Mouse (Mus musculus): ENCODE data around the gene Sema4d. TPM values are rescaled to one million over a fixed set of nuclear protein-coding genes. Genes with fewer than 3 reads are reported as not detected.
"Not testable (repeated sequence)": the region's sequence is repeated elsewhere in the genome, so short reads cannot be mapped to it uniquely, and the experiment has no call there.

The Sema4d gene
- polyA plus RNA-seq, 1 experiment from 2014 or later = 5.9 TPM

DNA sequence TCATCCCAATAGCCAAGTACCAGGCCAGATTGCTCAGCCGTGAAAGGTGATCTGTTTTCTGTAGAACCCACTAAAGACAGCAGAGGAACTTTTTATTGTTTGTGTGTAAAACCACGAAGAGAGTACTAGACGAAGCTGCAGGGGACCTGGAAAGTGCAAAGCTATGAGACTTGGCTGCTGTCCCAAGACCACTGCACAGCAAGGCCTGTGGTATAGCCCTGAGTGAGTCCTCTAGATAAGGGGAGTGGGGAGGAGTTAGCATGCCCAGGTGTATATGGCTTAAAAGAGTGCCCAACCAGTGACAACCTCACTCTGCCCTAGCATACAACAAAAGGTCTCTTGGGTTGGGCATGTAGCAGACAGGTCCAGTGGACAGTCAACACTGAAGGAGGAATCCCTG lies 104.9 kb downstream of the Sema4d start:
- peaks cover 73% of the 10 kb centered on the region for H3K36me3 ChIP-seq
- 0 out of 2 replicates have a peak, but pooled peaks cover 4% of the 10 kb centered on the region for H3K4me1 ChIP-seq (replicated peaks)
- no peak overlapping the region for H3K4me3 ChIP-seq
- H3K9me3 ChIP-seq = no peaks in the 10 kb centered on the region
- DNase-seq (ENCODE audit: low spot score) = no peak
- 52% methylated on average over 3 of the region's 3 CpGs for WGBS
- H3K27me3 ChIP-seq (ENCODE audit: insufficient read depth, poor library complexity, severe bottlenecking) = no peaks in the 10 kb centered on the region
- no peak overlapping the region for H3K27ac ChIP-seq

DNA sequence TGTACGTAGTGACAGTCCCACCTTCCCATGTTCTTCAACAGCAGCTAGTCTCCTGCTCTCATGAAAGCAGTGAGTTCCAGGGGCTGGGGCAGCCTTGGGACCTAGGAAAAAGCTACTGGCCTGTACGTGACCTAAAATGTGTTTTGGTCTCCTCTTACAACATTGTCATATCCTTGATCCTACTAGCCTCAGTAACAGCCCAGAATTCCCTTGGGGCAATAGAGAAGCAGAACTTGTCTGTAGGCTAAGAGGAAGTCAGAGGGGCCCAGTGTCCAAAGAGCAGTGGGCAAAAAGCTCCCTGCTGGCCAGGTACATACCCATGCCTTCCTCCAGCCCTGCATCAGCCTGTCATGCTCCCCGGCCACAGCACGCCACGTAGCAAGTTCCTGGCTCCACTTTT lies 106.6 kb downstream of the Sema4d start:
- H3K4me3 ChIP-seq = no peak overlapping the region
- 0 out of 2 replicates have a peak, but pooled peaks cover 4% of the 10 kb centered on the region for H3K4me1 ChIP-seq (replicated peaks)
- H3K27me3 ChIP-seq (ENCODE audit: insufficient read depth, poor library complexity, severe bottlenecking) = no peaks in the 10 kb centered on the region
- DNase-seq (ENCODE audit: low spot score) = no peak
- 92% methylated on average over 5 of the region's 5 CpGs for WGBS
- peaks cover 90% of the 10 kb centered on the region for H3K36me3 ChIP-seq
- no peak overlapping the region for H3K27ac ChIP-seq
- H3K9me3 ChIP-seq = no peaks in the 10 kb centered on the region

DNA sequence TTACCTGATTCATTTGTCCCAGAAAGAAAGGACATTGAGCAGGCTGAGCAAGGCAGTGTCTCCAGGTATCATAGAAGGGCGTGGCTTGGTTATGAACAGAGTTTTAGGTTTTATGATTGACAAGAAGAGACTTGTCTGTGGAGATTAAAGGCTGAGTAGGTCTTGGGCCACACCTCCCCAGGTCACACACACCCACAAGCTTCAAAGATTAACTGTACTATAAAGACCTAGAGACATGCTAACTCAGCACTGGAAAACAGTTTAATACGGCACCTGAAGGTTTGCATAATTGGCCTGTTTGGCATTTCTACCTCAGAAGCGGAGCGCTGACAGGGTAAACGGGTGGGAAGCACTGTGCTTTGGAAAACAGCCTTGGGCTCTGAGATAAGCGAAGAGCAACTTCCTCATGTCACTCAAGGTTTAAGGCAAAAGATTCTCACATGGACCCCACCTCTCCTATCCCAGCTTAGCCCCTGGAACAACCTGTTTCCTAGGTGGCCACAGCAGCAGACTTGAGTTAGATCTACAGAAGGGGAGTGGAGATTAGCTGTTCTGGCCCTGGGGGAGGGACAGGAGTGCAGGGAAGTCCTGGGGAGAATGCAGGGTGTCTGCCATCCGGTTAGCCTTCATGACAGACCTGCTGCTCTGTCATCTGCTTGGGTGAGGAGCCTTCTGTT lies 108.1 kb downstream of the Sema4d start:
- no peaks in the 10 kb centered on the region for H3K9me3 ChIP-seq
- H3K27me3 ChIP-seq (ENCODE audit: insufficient read depth, poor library complexity, severe bottlenecking) = no peaks in the 10 kb centered on the region
- DNase-seq (ENCODE audit: low spot score) = no peak
- H3K27ac ChIP-seq = no peak overlapping the region
- 89% methylated on average over 7 of the region's 7 CpGs for WGBS
- H3K4me3 ChIP-seq = no peak overlapping the region
- H3K4me1 ChIP-seq (replicated peaks) = 0 out of 2 replicates have a peak, but pooled peaks cover 4% of the 10 kb centered on the region
- H3K36me3 ChIP-seq = peaks cover 95% of the 10 kb centered on the region

DNA sequence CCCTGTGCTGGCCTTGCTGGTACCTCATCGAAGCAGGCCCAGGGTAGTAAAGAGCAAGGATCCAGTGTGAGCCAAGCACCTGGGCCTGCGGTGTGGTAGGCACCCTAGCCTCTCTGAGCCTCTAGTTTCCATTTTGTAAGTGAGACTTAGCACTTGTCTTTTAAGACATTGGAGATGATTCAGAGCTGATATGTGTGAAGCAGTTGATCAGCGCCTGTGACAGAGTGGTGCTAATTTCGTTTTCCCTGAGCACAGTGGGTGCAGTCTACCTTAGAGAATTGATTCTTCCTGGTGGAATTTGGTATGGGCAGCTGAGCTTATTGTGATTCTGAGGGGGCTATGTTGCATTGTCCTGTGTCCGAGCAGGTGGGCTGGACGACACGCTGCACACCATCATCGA lies 111.9 kb downstream of the Sema4d start:
- Histone ChIP-seq H3K4me3 (no peak overlapping the region), H3K36me3 (peaks cover 100% of the 10 kb centered on the region), H3K27me3 (ENCODE audit: insufficient read depth, poor library complexity, severe bottlenecking) (no peaks in the 10 kb centered on the region), H3K4me1 (replicated peaks) (no peaks in the 10 kb centered on the region), H3K9me3 (no peaks in the 10 kb centered on the region), H3K27ac (no peak overlapping the region)
- no peak for DNase-seq (ENCODE audit: low spot score)
- WGBS = 92% methylated on average over 8 of the region's 8 CpGs

DNA sequence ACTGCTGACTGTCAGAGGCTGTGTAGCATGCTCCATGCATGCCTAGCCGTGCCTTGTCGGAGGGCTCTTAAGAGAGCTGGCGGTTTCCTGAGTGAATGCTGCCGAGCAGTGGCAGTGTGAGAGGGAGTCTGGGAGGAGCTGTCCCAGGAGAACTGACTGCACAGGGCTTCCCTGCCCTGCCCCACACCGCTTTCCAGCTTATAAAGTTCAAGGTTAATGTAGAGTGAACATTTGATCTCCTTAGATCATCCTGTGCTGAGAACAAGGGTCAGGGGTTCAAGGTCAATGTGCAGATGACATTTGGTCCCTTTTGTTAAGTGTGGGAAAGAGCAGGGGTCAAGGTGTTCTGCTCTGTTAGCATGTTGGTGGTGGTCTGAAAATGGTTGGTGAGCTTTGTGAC lies 112.5 kb downstream of the Sema4d start:
- 92% methylated on average over 5 of the region's 5 CpGs for WGBS
- Histone ChIP-seq H3K27ac (no peak overlapping the region), H3K4me1 (replicated peaks) (no peaks in the 10 kb centered on the region), H3K4me3 (no peak overlapping the region), H3K36me3 (peaks cover 100% of the 10 kb centered on the region), H3K9me3 (no peaks in the 10 kb centered on the region), H3K27me3 (ENCODE audit: insufficient read depth, poor library complexity, severe bottlenecking) (no peaks in the 10 kb centered on the region)
- DNase-seq (ENCODE audit: low spot score) = no peak

DNA sequence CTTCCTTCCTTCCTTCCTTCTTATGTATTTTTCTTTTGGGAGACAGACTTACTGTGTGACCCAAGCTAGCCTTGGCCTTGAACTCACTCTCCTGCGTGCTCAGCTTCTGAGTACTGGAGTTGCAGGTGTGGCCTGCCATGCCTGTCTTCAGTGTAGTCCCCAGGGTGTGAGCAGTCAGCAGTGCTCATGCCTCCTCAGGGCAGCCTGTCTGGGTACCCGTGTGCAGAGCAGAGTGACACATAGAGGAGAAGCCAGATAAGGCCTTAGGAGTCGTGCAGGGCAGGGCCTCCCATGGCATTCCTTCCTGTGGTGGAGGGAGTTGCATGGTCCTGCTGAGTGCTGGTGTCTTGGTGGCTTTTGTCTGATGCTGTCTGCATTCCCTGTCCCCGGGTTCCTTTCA lies 114.2 kb downstream of the Sema4d start:
- 94% methylated on average over 4 of the region's 4 CpGs for WGBS
- no peak for DNase-seq (ENCODE audit: low spot score)
- no peak overlapping the region for H3K4me3 ChIP-seq
- no peaks in the 10 kb centered on the region for H3K27me3 ChIP-seq (ENCODE audit: insufficient read depth, poor library complexity, severe bottlenecking)
- H3K27ac ChIP-seq = no peak overlapping the region
- no peaks in the 10 kb centered on the region for H3K9me3 ChIP-seq
- no peaks in the 10 kb centered on the region for H3K4me1 ChIP-seq (replicated peaks)
- peaks cover 100% of the 10 kb centered on the region for H3K36me3 ChIP-seq

DNA sequence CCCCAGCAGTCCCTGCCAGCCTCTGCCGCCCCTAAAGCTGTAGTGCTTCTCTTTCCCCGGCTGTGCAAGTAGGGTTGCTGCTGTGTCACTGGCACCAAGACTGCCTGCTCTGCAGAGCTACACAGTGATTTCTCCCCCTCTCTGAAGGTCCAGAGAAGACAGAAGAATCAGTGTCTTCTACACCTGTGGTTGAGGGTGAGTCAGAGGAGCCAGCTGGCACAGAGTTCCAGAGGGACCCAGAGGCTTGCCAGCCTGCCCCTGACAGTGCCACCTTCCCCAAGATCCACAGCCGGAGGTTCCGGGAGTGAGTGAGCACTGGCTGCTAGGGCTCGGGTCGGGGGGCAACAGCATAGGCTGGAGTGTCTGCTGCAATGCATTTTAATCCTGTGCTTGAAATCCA lies 114.9 kb downstream of the Sema4d start:
- no peaks in the 10 kb centered on the region for H3K27me3 ChIP-seq (ENCODE audit: insufficient read depth, poor library complexity, severe bottlenecking)
- DNase-seq (ENCODE audit: low spot score) = no peak
- no peaks in the 10 kb centered on the region for H3K4me1 ChIP-seq (replicated peaks)
- 95% methylated on average over 6 of the region's 6 CpGs for WGBS
- H3K36me3 ChIP-seq = peaks cover 100% of the 10 kb centered on the region
- H3K9me3 ChIP-seq = no peaks in the 10 kb centered on the region
- H3K27ac ChIP-seq = no peak overlapping the region
- no peak overlapping the region for H3K4me3 ChIP-seq

DNA sequence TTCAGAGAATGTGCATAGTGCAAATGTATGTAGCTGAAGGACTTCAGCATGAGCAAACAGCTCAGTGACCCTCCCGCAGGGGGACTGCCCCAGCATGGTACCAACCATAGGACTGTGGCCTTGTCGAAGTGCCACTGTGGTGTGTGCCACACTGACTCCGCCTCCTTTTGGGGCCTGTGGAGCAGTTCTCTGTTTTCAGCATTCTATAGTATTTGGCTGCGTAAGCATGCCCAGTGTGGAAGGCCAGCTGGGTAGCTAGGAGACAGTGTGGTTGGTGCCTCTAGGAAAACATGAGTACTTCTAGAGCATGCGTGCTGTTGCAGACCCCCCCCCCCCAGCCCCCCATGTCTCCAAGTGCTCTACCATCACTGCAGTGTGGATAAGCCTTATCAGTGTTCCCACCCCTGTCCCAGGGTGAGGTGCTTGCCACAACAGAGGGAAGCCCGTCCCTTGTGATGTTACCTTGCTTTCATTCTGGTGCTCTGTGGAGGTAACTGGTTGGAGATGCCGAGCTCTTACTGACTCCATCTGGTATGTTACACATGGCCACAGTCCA lies 115.8 kb downstream of the Sema4d start:
- no peaks in the 10 kb centered on the region for H3K27me3 ChIP-seq (ENCODE audit: insufficient read depth, poor library complexity, severe bottlenecking)
- H3K4me1 ChIP-seq (replicated peaks) = no peaks in the 10 kb centered on the region
- H3K9me3 ChIP-seq = no peaks in the 10 kb centered on the region
- WGBS = 89% methylated on average over 7 of the region's 7 CpGs
- H3K27ac ChIP-seq = no peak overlapping the region
- DNase-seq (ENCODE audit: low spot score) = no peak
- H3K4me3 ChIP-seq = no peak overlapping the region
- H3K36me3 ChIP-seq = peaks cover 100% of the 10 kb centered on the region

DNA sequence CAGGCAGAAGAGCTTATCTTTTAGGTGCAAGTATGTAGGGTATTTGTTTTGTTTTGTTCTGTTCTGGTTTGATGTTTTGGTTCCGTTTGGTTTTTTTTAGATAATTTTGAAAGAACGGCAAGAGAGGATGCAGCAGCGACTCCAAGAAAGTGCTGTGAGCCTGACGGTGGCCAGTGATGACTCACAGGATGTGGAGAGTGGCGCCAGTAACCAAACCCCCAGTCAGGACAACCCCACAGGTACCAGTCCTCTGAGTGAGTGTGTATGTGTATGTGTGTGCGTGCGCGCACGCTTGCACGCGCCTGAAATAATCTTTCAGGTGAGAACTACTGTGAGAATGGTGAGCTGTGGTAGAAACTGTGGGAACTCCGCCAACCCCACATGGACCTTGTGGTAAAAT lies 116.5 kb downstream of the Sema4d start:
- H3K9me3 ChIP-seq = no peaks in the 10 kb centered on the region
- H3K27ac ChIP-seq = no peak overlapping the region
- no peaks in the 10 kb centered on the region for H3K4me1 ChIP-seq (replicated peaks)
- no peak for DNase-seq (ENCODE audit: low spot score)
- no peaks in the 10 kb centered on the region for H3K27me3 ChIP-seq (ENCODE audit: insufficient read depth, poor library complexity, severe bottlenecking)
- H3K4me3 ChIP-seq = no peak overlapping the region
- peaks cover 97% of the 10 kb centered on the region for H3K36me3 ChIP-seq
- 96% methylated on average over 12 of the region's 12 CpGs for WGBS

DNA sequence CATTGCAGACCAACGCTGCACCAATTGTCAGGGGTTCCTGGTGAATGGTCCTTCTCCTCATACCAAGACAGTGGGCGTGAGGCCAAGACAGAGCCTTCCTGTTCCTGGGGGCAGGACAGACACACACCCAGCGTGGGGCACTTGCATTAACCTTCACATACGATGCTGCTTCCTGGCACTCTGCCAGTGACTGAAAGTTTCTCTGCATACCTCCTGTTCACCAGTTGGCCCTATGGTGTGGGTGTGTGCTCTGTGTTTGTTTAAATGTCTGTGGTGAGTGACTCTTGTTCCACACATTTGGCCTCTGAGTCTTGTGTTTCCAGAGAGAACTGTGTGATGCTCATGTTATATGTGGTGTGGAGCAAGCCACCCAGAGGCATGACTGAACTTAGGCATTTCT lies 116.9 kb downstream of the Sema4d start:
- no peak overlapping the region for H3K27ac ChIP-seq
- no peak for DNase-seq (ENCODE audit: low spot score)
- WGBS = 92% methylated on average over 4 of the region's 4 CpGs
- H3K27me3 ChIP-seq (ENCODE audit: insufficient read depth, poor library complexity, severe bottlenecking) = no peaks in the 10 kb centered on the region
- peaks cover 96% of the 10 kb centered on the region for H3K36me3 ChIP-seq
- H3K9me3 ChIP-seq = no peaks in the 10 kb centered on the region
- H3K4me1 ChIP-seq (replicated peaks) = no peaks in the 10 kb centered on the region
- H3K4me3 ChIP-seq = no peak overlapping the region

DNA sequence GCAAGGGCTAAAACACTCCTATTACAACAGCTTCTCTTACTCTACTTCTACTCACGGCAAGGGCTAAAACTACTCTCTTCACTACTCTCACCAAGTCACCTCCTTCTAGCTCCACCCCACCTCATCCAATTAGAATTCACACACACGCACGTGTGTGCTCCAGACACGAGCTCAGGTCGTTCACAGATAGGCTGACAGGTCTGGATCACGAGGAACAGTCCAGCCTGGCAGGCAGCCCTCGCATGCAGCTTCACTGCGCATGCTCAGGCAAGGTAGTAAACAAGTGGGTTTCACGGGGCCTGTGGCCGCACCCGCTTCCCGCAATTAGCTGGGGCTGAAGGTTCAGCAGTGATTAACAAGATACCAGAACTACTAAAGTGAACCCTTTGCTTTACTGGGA lies 125.4 kb downstream of the Sema4d start:
- H3K27me3 ChIP-seq (ENCODE audit: insufficient read depth, poor library complexity, severe bottlenecking); DNase-seq (ENCODE audit: low spot score); H3K9me3 ChIP-seq; H3K4me3 ChIP-seq; H3K4me1 ChIP-seq (replicated peaks); H3K27ac ChIP-seq: not testable (repeated sequence)
- peaks cover 92% of the 10 kb centered on the region for H3K36me3 ChIP-seq
- 92% methylated on average over 12 of the region's 12 CpGs for WGBS

DNA sequence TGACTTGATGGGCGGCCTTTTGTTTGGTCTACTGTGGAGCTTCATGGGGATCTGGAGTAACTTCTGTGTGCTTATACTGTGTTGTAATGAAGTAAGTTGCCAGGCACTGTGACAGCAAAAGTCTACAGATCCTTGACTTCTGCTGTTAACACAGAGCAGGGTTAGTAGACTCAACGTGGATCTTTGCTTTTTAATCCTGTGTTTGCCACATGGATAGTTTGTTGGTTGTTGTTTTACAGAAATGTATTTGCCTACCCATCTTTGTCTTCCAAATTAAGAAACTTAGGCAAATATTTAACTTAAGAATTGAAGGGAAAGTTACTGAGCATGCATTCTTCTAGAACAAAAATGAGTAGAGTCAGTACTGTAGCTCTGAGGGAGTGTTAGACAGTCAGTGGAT lies 130.0 kb downstream of the Sema4d start:
- H3K36me3 ChIP-seq = peaks cover 96% of the 10 kb centered on the region
- WGBS = 89% methylated on average over 2 of the region's 2 CpGs
- DNase-seq (ENCODE audit: low spot score) = no peak
- no peaks in the 10 kb centered on the region for H3K9me3 ChIP-seq
- no peak overlapping the region for H3K27ac ChIP-seq
- H3K4me3 ChIP-seq = no peak overlapping the region
- H3K27me3 ChIP-seq (ENCODE audit: insufficient read depth, poor library complexity, severe bottlenecking) = no peaks in the 10 kb centered on the region
- no peaks in the 10 kb centered on the region for H3K4me1 ChIP-seq (replicated peaks)

DNA sequence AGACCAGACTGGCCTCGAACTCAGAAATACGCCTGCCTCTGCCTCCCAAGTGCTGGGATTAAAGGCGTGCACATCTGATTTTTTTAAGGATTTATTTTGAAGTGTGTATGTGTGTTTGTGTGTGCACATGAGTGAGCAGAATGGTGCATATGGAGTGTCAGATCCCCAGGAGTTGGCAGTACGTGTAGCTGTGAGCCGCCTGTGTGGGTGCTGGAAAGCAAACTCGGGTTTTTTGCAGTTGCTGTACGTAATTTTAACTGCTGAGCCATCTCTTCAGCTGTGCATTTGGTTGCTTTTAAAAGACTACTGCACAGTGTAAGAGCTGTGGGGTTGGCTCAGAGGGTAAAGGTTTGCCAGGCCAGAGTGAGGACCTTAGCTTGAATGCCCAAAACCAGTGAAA lies 134.0 kb downstream of the Sema4d start:
- no peaks in the 10 kb centered on the region for H3K9me3 ChIP-seq
- 96% methylated on average over 7 of the region's 7 CpGs for WGBS
- no peaks in the 10 kb centered on the region for H3K4me1 ChIP-seq (replicated peaks)
- DNase-seq (ENCODE audit: low spot score) = no peak
- H3K27me3 ChIP-seq (ENCODE audit: insufficient read depth, poor library complexity, severe bottlenecking) = no peaks in the 10 kb centered on the region
- peaks cover 96% of the 10 kb centered on the region for H3K36me3 ChIP-seq
- no peak overlapping the region for H3K27ac ChIP-seq
- no peak overlapping the region for H3K4me3 ChIP-seq

DNA sequence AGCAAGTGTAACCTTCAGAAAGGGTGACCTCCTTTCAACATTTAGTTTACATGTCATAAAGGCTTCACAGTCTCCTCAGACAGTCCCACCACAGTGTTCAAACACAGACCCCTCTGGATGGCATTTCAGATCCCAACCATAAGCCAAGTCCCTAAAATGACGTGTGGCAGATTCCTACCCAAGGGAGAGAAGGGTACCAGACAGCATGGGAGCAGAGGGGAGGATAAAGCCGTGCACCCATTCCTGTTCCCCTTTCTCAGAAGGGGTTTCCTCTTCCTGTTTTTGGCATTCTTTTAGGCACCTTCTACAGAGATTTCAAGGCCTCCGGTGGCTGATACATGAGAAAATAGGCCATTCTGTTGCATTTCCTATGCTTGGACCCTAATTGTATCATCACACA lies 135.5 kb downstream of the Sema4d start:
- WGBS = 92% methylated on average over 3 of the region's 3 CpGs
- DNase-seq (ENCODE audit: low spot score) = no peak
- Histone ChIP-seq H3K4me3 (no peak overlapping the region), H3K36me3 (peaks cover 98% of the 10 kb centered on the region), H3K27me3 (ENCODE audit: insufficient read depth, poor library complexity, severe bottlenecking) (no peaks in the 10 kb centered on the region), H3K27ac (no peak overlapping the region), H3K4me1 (replicated peaks) (no peaks in the 10 kb centered on the region), H3K9me3 (no peaks in the 10 kb centered on the region)

Data from hindbrain, embryonic 10.5 days (tissue).